Mouse (Mus musculus): Measurements from ENCODE around the gene Cdkn1b. TPM values are rescaled to one million over a fixed set of nuclear protein-coding genes. Genes with fewer than 3 reads are reported as not detected.

The Cdkn1b gene
- polyA plus RNA-seq, 1 experiment from 2014 or later, result 15.9 TPM

- no peaks in the 10 kb centered on the region for H3K9me3 ChIP-seq (replicated peaks)
- H3K27me3 ChIP-seq, result no peaks in the 10 kb centered on the region
- WGBS, result 86% methylated on average over 1 of the region's 1 CpGs
- H3K4me3 ChIP-seq (replicated peaks), result no peak overlapping the region
- no peaks in the 10 kb centered on the region for H3K4me1 ChIP-seq
- H3K36me3 ChIP-seq, result no peaks in the 10 kb centered on the region
- no peak overlapping the region for H3K27ac ChIP-seq
- H3K9ac ChIP-seq, result no peak overlapping the region
- ATAC-seq (replicated peaks; ENCODE audit: low FRiP score), result no peak
- H3K4me2 ChIP-seq, result no peak overlapping the region
These were observed 14.4 kb upstream of the Cdkn1b start for GRCm38 (mm10) chr6:134905811-134906210.

GRCm38 (mm10) chr6:134914523-134914922 lies 5.7 kb upstream of the Cdkn1b start:
- no peak for ATAC-seq (replicated peaks; ENCODE audit: low FRiP score)

GRCm38 (mm10) chr6:134916641-134917040 lies 3.6 kb upstream of the Cdkn1b start:
- Histone ChIP-seq H3K9me3 (replicated peaks) (no peaks in the 10 kb centered on the region), H3K4me1 (peaks cover 29% of the 10 kb centered on the region), H3K36me3 (no peaks in the 10 kb centered on the region), H3K27ac (peak overlapping the region; percentile 45), H3K4me3 (replicated peaks) (peak overlapping the region; percentile 41), H3K4me2 (peak overlapping the region; percentile 89), H3K27me3 (no peaks in the 10 kb centered on the region), H3K9ac (peak overlapping the region; percentile 54)
- ATAC-seq (replicated peaks; ENCODE audit: low FRiP score), result no peak
- under 1% methylated on average over 11 of the region's 11 CpGs for WGBS

More at GRCm38 (mm10) chr6:134914523-134914922, 5.7 kb upstream of the Cdkn1b start:
- Histone ChIP-seq H3K4me1 (peaks cover 26% of the 10 kb centered on the region), H3K4me3 (replicated peaks) (no peak overlapping the region), H3K4me2 (no peak overlapping the region), H3K27ac (no peak overlapping the region), H3K9me3 (replicated peaks) (no peaks in the 10 kb centered on the region), H3K27me3 (no peaks in the 10 kb centered on the region), H3K9ac (no peak overlapping the region), H3K36me3 (no peaks in the 10 kb centered on the region)
- 88% methylated on average over 5 of the region's 5 CpGs for WGBS

DNA sequence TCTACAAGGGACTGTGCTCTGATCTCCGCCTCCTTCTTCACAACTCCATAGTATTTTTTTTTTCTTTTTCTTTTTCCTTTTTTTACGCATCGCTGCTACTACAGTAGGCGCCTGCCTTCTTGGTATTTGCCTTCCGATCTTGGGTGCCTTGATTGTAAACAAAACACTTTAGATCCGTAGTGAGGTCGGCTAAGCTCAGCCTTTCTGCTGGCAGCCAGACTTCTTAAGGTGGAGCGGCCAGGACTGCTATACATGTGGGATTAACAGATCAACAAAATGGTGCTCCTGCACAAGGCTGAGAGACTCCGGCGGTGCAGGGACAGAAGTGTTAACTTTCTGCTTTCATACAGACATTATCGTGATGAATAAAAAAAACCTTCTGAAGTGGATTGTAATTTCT lies 3.1 kb upstream of the Cdkn1b start:
- peak overlapping the region; percentile 89 for H3K4me2 ChIP-seq
- peak overlapping the region; percentile 45 for H3K27ac ChIP-seq
- peak overlapping the region; percentile 41 for H3K4me3 ChIP-seq (replicated peaks)
- H3K36me3 ChIP-seq, result no peaks in the 10 kb centered on the region
- peaks cover 34% of the 10 kb centered on the region for H3K4me1 ChIP-seq
- ATAC-seq (replicated peaks; ENCODE audit: low FRiP score), result no peak
- H3K27me3 ChIP-seq, result no peaks in the 10 kb centered on the region
- 1% methylated on average over 11 of the region's 11 CpGs for whole genome bisulfite sequencing
- H3K9me3 ChIP-seq (replicated peaks), result no peaks in the 10 kb centered on the region
- H3K9ac ChIP-seq, result peak overlapping the region; percentile 54

DNA sequence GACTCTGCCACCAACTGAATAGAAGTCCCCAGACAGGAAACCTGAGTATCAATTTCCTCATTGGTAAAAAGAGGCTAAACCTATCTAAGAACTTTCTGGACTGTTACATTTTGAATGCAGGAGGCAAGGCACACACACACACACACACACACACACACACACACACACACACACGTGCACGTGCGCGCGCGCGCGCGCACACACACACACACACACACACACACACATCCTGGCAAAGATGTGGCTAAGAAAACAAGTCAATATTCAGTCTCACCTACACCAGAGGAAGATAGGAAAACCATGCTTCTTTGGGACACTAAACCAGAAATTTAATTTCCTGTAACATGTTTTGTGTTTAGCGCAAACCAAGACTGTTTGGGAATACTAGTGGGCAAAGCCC lies 1.4 kb upstream of the Cdkn1b start:
- no peak overlapping the region for H3K4me3 ChIP-seq (replicated peaks)
- H3K36me3 ChIP-seq, result peaks cover 5% of the 10 kb centered on the region; the same call in 1 of the 2 replicates
- no peaks in the 10 kb centered on the region for H3K9me3 ChIP-seq (replicated peaks)
- no peak for ATAC-seq (replicated peaks; ENCODE audit: low FRiP score)
- H3K27me3 ChIP-seq, result no peaks in the 10 kb centered on the region
- H3K9ac ChIP-seq, result no peak overlapping the region
- no peak overlapping the region for H3K4me2 ChIP-seq
- peaks cover 48% of the 10 kb centered on the region for H3K4me1 ChIP-seq
- no peak overlapping the region for H3K27ac ChIP-seq
- WGBS, result 87% methylated on average over 10 of the region's 10 CpGs

DNA sequence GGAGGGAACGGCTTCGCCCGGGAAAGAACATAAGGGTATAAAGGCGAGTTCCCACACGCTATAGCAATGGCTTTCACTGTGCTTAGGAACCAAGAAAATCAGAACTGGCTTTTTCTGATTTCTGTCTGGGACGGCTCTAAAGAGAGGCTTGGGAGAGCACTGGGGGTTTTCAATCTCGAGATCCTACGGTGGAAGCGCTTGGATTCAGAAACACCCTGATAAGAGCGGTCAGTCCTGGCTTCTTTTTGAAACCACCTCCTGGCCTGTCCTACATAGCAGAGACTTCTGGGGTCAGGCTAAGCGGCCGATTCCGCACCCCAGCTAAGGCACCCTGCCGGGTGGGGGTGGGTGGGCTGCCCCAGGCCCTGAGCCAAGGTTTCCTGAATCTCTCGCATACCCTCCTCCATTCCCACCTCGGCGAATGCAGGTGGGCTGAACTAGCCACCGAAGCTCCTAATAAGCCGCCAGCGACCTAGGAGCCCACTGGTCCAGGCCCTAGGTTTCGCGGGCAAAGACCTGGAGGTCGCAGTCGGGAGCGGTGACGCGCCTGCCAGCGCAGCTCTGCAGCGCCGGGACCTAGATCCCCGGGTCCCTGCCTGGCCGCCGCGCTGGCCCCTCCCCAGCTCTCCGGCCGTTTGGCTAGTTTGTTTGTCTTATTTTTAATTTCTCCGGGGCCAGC lies 551 bp upstream of the Cdkn1b start:
- Histone ChIP-seq H3K4me2 (peak overlapping the region; percentile 87), H3K36me3 (peaks cover 6% of the 10 kb centered on the region; the same call in 1 of the 2 replicates), H3K4me1 (peaks cover 49% of the 10 kb centered on the region), H3K4me3 (replicated peaks) (peak overlapping the region; percentile 78), H3K27me3 (no peaks in the 10 kb centered on the region), H3K9ac (peak overlapping the region; percentile 86), H3K27ac (peak overlapping the region; percentile 98), H3K9me3 (replicated peaks) (no peaks in the 10 kb centered on the region)
- WGBS, result 5% methylated on average over 37 of the region's 37 CpGs
- peak; percentile 12 for ATAC-seq (replicated peaks; ENCODE audit: low FRiP score)

- peak overlapping the region; percentile 86 for H3K9ac ChIP-seq
- peaks cover 6% of the 10 kb centered on the region; the same call in 1 of the 2 replicates for H3K36me3 ChIP-seq
- H3K4me2 ChIP-seq, result peak overlapping the region; percentile 87
- no peaks in the 10 kb centered on the region for H3K27me3 ChIP-seq
- under 1% methylated on average over 32 of the region's 32 CpGs for WGBS
- H3K4me3 ChIP-seq (replicated peaks), result peak overlapping the region; percentile 78
- no peaks in the 10 kb centered on the region for H3K9me3 ChIP-seq (replicated peaks)
- H3K27ac ChIP-seq, result peak overlapping the region; percentile 98
- ATAC-seq (replicated peaks; ENCODE audit: low FRiP score), result no peak
- H3K4me1 ChIP-seq, result peaks cover 54% of the 10 kb centered on the region
These were observed 953 bp downstream of the Cdkn1b start for GRCm38 (mm10) chr6:134921014-134921694.

DNA sequence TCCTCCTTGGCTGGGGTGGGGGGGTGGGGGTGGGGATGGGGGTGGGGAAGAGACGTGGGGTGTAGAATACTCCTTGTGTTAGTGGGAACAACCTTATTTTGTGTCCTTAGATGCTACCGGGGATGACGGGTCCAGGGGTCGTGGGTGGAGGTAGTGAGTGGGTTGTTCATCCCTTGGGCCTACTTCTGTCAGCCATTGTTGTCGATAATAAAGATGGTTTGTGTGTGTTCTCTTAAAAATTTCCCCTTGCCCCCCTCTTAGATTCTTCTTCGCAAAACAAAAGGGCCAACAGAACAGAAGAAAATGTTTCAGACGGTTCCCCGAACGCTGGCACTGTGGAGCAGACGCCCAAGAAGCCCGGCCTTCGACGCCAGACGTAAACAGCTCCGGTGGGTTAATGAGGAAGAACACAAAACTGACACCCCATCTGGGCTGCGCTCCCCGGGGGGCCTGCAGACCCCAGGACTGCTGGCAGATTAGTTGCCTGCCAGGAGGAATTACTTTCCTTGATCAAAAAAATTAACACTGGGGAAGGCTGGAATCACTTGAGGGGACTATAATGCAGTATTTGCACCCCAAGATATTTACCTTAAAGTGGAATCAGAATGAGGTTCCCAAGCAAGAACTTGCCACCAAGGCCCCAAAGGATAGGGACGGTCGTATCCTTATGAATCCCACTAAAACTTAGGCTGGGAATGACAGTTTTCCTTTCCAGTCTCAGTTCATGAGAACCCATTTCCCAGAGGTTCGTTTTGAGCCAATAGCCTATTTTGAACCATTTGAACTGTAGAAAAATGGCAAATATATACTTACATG lies 1.7 kb downstream of the Cdkn1b start:
- 9% methylated on average over 20 of the region's 20 CpGs for WGBS
- H3K36me3 ChIP-seq, result peaks cover 6% of the 10 kb centered on the region; the same call in 1 of the 2 replicates
- H3K9ac ChIP-seq, result peak overlapping the region; percentile 86
- no peak for ATAC-seq (replicated peaks; ENCODE audit: low FRiP score)
- H3K4me3 ChIP-seq (replicated peaks), result peak overlapping the region; percentile 78
- H3K9me3 ChIP-seq (replicated peaks), result no peaks in the 10 kb centered on the region
- H3K4me1 ChIP-seq, result peaks cover 55% of the 10 kb centered on the region
- H3K4me2 ChIP-seq, result peak overlapping the region; percentile 87
- H3K27me3 ChIP-seq, result no peaks in the 10 kb centered on the region
- H3K27ac ChIP-seq, result no peak overlapping the region

DNA sequence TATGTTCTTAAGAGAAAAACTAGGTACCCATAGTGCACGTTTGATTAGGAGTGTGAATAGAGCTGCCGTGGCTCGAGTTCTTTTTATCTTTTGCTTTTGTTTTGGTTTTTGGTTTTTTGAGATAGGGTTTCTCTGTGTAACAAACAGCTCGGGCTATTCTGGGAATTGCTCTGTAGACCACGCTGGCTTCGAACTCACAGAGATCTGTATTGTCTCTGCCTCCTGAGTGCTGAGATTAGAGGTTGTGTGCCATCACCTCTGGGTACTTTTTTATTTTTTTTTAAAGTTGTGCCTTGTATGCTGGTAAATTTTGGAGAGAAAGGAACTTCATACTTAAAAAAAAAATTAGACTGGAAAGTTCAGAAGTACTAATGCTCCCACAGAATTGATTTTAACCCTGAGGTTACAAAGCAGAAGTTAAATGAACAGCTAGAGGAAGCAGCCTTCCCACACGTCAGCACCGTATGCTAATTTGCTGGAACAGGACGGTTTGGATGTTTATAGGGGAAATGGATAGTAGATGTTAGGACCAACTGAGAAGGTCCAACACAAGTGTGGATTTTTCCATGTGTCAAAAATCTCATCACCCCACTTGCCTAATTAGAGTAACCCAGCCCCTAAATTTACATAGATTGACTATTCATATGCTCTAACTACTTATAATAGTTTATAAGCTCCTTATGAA lies 2.5 kb downstream of the Cdkn1b start:
- peak overlapping the region; percentile 86 for H3K9ac ChIP-seq
- no peak for ATAC-seq (replicated peaks; ENCODE audit: low FRiP score)

GRCm38 (mm10) chr6:134923670-134924069 lies 3.5 kb downstream of the Cdkn1b start:
- H3K4me1 ChIP-seq, result peaks cover 53% of the 10 kb centered on the region
- no peak for ATAC-seq (replicated peaks; ENCODE audit: low FRiP score)
- no peaks in the 10 kb centered on the region for H3K9me3 ChIP-seq (replicated peaks)
- H3K4me2 ChIP-seq, result 0 out of 2 replicates have a peak overlapping the region, but pooled peaks have one; percentile 14
- no peak overlapping the region for H3K4me3 ChIP-seq (replicated peaks)
- 78% methylated on average over 4 of the region's 4 CpGs for WGBS
- peaks cover 6% of the 10 kb centered on the region; the same call in 1 of the 2 replicates for H3K36me3 ChIP-seq
- H3K27me3 ChIP-seq, result no peaks in the 10 kb centered on the region
- no peak overlapping the region for H3K9ac ChIP-seq
- H3K27ac ChIP-seq, result no peak overlapping the region

More for the DNA sequence above, 2.5 kb downstream of the Cdkn1b start:
- Histone ChIP-seq H3K9me3 (replicated peaks) (no peaks in the 10 kb centered on the region), H3K4me2 (peak overlapping the region; percentile 87), H3K27me3 (no peaks in the 10 kb centered on the region), H3K4me1 (peaks cover 55% of the 10 kb centered on the region), H3K27ac (no peak overlapping the region), H3K36me3 (peaks cover 6% of the 10 kb centered on the region; the same call in 1 of the 2 replicates), H3K4me3 (replicated peaks) (peak overlapping the region; percentile 78)
- 55% methylated on average over 9 of the region's 9 CpGs for WGBS

DNA sequence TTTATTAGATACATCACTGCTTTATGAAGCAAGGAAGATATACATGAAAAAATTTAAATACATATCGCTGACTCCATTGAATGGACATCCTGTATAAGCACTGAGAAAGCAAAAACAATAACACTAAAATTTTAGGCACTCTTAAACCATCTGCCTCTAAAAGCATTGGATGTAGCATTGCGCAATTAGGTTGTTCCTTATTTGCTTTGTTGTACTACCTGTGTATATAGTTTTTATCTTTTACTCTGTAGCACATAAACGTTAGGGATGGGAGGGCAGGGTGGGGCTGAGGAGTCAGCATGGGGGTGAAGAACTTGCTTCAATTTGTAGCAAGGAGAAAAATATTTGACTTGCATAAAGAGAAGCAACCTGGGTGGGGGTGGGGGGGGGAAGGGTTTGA lies 4.1 kb downstream of the Cdkn1b start:
- 80% methylated on average over 3 of the region's 3 CpGs for WGBS

More for the DNA sequence above, 4.1 kb downstream of the Cdkn1b start:
- ATAC-seq (replicated peaks; ENCODE audit: low FRiP score), result no peak
- H3K27ac ChIP-seq, result no peak overlapping the region
- no peak overlapping the region for H3K4me2 ChIP-seq
- peaks cover 6% of the 10 kb centered on the region; the same call in 1 of the 2 replicates for H3K36me3 ChIP-seq
- no peak overlapping the region for H3K9ac ChIP-seq
- no peak overlapping the region for H3K4me3 ChIP-seq (replicated peaks)
- peaks cover 48% of the 10 kb centered on the region for H3K4me1 ChIP-seq
- no peaks in the 10 kb centered on the region for H3K9me3 ChIP-seq (replicated peaks)
- H3K27me3 ChIP-seq, result no peaks in the 10 kb centered on the region
